In the genomic region with DNA sequence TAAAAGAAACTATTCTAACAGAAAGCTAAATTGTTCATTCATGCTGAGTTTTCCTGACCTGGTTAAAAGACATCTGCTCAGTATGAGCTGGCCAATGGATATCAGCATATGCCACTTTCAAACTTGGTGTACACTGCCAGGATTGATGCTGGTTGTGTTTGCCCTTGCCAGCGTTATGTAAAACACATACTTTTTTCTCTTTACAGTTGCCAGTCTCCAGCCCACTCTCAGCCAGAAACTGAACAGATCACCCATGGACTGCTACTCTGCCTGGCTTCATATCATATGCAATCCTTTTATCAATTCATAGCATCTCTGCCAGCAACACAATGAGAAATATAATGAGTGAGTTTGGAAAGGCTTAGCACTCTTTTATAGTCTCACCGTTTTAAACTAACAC, we compare ENCODE assay signal across 17 mouse cellular contexts.
DNase-seq lines count a peak whose midpoint lies in the region; ATAC-seq and TF ChIP-seq lines count a peak whose summit lies in the region.
"Had no signal": no experiment of that assay in that cellular context is flagged by ENCODE, and none has a peak within 500 bp of the region (broad histone marks: within the 10 kb centered on the region; RNA-seq: fewer than 3 reads in every experiment).

No protein-coding gene starts in this region.

- intact Hi-C loops in left cerebral cortex, adult 2 months (cut with DNase I), result no loop called here

- no peak for DNase-seq in frontal cortex, postnatal 25 days (ENCODE audit: low spot score in 2 of 2)
- peak; percentile 3 for DNase-seq in left cerebral cortex, adult 11 months (ENCODE audit: low spot score)
- no peak for DNase-seq in left cerebral cortex, adult 2 months (ENCODE audit: extremely low spot score in 1 of 2, low spot score in 2 of 2)
- DNase-seq in cerebellum, adult 11-12 months, result peak; percentile 78
- DNase-seq in cerebellum, postnatal 36 days, result peak; percentile 38 to 58
- DNase-seq in heart, postnatal 4 days, result no peak
- DNase-seq in neural tube, embryonic 10.5 days (ENCODE audit: extremely low spot score, low spot score), result no peak
- DNase-seq: adrenal gland, postnatal 36 days; kidney, adult 18-20 months; kidney, postnatal 14 days; liver, postnatal 0 days; lung, postnatal 4 days had no signal

- no peak overlapping the region for H3K27ac ChIP-seq in left cerebral cortex, adult 2 months
- H3K27ac ChIP-seq: embryonic facial prominence, embryonic 13.5 days; hindbrain, embryonic 12.5 days; midbrain, embryonic 13.5 days had no signal

- ATAC-seq in frontal cortex, adult (ENCODE audit: low TSS enrichment), result peak; percentile 77
- ATAC-seq: liver, postnatal 0 days; midbrain, embryonic 13.5 days; Patski had no signal

- no peak for TF ChIP-seq CTCF in left cerebral cortex, adult 2 months (IDR thresholded peaks at IDR 0.05)

- H3K4me3 ChIP-seq in left cerebral cortex, adult 2 months, result no peak overlapping the region
- H3K4me3 ChIP-seq: embryonic facial prominence, embryonic 13.5 days; hindbrain, embryonic 12.5 days; midbrain, embryonic 13.5 days had no signal

Comparison
In these comparisons a context has a peak if more than half of its experiments do, and no peak if none do; other contexts are left out.
1. DNase-seq: peak in left cerebral cortex, adult 11 months (single experiment), cerebellum, adult 11-12 months (single experiment) and cerebellum, postnatal 36 days (2 of 2); none in frontal cortex, postnatal 25 days (0 of 2), left cerebral cortex, adult 2 months (0 of 2), heart, postnatal 4 days (single experiment) and neural tube, embryonic 10.5 days (single experiment).